Mouse (Mus musculus) monocyte, adult 59 days (primary cell): ENCODE results near the gene Rab25. TPM values are rescaled to one million over a fixed set of nuclear protein-coding genes. Genes with fewer than 3 reads are reported as not detected.

Source experiments
- total RNA-seq, 2 experiments: library from RNA; stranded (reverse); gene quantifications; one replicate each; pipeline ENCODE4 v1.2.4; 2023

Rab25 gene
- total RNA-seq, result not detected

DNA sequence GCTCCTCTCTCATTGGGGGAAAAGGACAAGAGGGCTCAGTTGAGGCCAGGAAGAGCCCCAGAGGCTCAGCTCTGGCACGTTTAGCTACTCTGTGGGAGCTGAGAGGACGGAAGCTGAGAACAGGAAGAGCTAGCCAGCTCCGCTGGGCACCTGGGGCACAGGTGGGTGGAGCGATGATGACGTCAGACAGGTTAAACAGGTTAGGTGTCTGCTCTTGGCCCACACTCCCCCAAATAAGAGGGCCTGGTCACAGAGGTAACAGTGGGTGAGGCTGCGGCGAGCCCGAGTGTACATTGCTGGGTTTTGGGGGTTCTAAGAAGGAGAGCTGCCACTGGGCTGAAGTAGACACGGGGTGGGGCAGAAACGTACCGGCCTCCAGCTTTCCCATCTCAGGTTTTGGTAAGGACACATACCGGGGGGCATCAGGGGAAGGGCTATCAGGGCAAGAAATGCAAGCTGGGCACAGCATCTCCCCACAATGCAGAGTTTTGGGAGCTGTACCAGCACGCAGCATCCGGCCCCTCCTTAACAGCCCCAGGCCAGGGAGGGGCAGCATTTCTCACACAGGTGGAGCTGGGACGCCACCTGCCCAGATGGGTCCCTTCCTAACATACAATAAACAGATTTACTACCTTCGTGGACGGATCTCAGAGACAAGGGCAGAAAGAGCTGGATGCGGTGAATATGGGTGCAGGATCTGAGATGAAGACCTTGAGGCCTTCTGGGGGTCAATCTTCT is at the start of gene Rab25:
Gene Rab25, minus strand, starts transcription at position 121 of the 738 bp plus-strand sequence.

DNA sequence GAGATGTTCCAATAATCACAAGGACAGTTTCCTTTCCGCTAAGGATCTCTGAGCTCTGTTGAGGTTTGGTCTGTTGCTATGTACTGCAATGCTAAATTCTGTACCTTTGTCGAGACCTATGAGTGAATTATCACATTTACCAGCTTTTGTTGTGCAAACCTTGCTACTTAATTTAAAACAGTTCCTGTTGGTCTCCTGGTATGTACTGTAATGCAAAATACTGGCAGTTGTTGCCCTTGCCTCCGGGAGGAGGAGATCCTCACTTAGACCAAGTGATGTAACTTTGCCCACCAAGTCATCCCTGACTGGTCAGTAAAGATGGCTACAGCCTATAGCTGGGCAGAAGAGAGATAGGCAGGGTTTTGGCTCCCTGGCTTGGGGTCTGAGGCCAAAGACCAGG is 27.4 kb upstream of the Rab25 start, which contains the start of gene Ssr2:
Gene Ssr2, plus strand, starts transcription at position 337 of the 400 bp plus-strand sequence.

DNA sequence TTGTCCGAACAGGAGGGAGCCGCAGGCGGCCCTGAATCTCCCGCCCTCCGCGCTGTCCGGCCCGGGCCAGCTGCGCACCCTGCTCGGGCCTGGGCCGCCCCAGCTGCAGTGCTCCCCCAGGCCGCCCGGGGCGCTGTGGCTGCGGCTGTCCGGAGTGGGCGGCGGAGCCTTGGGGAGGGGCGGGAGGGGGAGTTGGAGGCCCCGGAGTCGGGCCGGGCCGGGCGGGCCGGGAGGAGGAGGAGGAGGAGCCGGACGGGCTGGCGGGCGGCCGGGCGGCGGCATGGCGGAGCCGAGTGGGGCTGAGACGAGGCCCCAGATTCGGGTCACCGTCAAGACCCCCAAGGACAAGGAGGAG is 5.4 kb upstream of the Rab25 start, which contains the start of gene Ubqln4:
Gene Ubqln4, plus strand, starts transcription at position 234 of the 355 bp plus-strand sequence.

DNA sequence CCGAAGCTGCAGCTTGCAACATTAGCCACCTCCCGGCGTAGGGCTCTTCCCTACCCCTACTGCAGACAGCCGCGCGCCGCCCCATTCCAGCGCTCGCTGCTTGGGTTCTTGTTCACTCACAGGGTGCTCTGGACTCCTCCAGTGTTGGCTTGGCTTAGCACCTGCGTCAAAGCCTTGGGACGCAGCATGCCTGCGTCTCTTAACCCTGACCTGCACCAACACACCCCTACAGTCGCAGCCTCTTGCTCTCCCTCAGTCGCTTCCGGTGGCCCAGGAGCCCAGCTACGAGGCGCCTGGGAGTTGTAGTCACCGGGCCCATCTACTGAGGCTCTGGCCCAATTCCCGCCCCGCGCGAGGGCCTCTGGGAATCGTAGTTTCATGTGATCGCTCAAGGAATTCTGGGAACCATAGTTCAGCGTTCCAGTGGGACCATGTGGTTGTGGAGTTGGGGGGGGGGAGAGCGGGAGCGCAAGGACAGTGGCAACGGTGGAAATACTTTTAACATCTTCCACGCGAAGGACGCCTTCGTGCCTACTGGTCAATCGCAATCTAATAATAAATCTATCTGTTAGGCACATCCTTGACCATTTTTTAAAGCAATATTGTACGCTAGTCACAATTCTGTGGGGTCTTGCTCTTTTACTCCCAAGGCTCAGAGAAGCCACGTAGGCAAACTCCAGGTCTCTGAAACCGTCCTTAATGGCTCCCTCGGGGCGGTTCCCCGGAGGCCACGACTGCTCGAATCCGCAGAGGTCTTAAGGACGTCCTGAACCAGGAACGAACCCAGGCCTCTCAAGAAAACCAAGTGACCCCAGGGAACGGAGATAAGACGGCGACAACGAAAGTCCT is 4.8 kb upstream of the Rab25 start, which contains the start of gene Lamtor2:
Gene Lamtor2, minus strand, starts transcription at position 399 of the 849 bp plus-strand sequence.

DNA sequence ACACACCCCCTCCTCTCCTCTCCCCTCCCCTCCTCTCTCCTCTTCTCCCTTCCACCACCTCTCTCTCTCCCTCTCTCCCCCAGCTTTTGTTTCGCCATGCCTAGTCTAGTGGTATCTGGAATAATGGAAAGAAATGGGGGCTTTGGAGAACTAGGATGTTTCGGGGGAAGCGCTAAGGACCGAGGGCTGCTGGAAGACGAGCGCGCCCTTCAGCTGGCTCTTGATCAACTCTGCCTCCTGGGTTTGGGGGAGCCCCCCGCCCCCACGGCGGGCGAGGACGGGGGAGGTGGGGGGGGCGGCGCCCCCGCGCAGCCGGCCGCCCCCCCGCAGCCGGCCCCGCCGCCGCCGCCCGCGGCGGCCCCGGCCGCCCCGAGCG is 15.8 kb downstream of the Rab25 start, which contains the start of gene Mex3a:
Gene Mex3a, plus strand, starts transcription at position 97 of the 376 bp plus-strand sequence.

DNA sequence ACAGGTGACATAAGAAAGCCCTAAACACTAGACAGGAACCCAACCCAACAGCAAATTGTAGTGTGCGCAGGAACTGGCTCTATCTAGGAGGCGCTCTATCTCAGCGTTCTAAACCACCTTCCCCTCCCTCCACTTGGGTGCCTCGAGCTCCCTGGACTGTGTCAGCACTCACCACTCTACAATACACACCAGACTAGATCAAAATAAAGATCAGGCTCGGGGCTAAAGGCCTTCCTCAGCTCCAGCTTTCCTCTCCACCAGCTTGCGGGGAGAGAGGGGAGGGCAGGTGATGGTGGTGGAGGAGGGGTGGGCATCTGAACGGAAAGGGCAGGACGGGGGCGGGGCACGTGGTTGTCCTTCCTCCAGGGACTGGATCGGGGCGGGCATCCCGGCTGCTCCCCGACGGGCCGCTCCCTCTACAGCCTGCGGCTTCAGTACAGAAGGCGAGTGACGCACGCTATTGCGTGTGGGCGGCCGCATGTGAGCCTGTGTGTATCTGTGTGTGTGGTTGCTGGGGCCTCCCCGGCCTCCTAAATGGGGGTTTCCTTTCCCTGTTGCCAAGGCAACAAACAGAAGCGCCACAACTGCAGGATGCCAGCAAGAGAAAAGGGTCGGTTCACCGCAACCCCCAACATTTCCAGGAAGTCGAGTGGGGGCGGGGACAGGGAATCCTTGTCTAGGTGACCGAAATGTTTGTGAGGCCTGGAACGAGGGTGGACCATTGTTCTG is 38.2 kb downstream of the Rab25 start, which contains the start of gene Lmna:
Gene Lmna, minus strand, starts transcription at position 265 of the 729 bp plus-strand sequence.

Other genes with a start within 250 kb of the Rab25 start
- gene Glmp, start 223.3 kb downstream of the Rab25 start, total RNA-seq, result 100 to 1,000 TPM; 149 to 189 TPM
- 1 to 10 TPM; 1.6 to 1.8 TPM for gene Tmem79, start 212.2 kb downstream of the Rab25 start, total RNA-seq
- 10 to 100 TPM; 50.9 to 65.4 TPM for gene Smg5, start 212.0 kb downstream of the Rab25 start, total RNA-seq
- gene Paqr6, start 183.7 kb downstream of the Rab25 start, total RNA-seq, result 1 to 10 TPM in 1 of 2 experiments, under 1 TPM in 1; 0.52 to 1.2 TPM
- not detected for gene Bglap3, start 175.6 kb downstream of the Rab25 start, total RNA-seq
- not detected for gene Bglap2, start 169.6 kb downstream of the Rab25 start, total RNA-seq
- not detected for gene Bglap, start 163.8 kb downstream of the Rab25 start, total RNA-seq
- gene Pmf1, start 138.0 kb downstream of the Rab25 start, total RNA-seq, result 10 to 100 TPM; 16.0 to 24.7 TPM
- gene Slc25a44, start 123.2 kb downstream of the Rab25 start, total RNA-seq, result 10 to 100 TPM; 19.8 to 20.4 TPM
- gene Sema4a, start 87.1 kb downstream of the Rab25 start, total RNA-seq, result 100 to 1,000 TPM; 178 to 194 TPM
- 10 to 100 TPM; 34.2 to 38.3 TPM for gene Lmna, start 38.3 kb downstream of the Rab25 start, total RNA-seq
- gene Mex3a, start 15.9 kb downstream of the Rab25 start, total RNA-seq, result under 1 TPM; 0.15 to 0.29 TPM
- 10 to 100 TPM; 87.8 to 98.3 TPM for gene Lamtor2, start 4.8 kb upstream of the Rab25 start, total RNA-seq
- gene Ubqln4, start 5.5 kb upstream of the Rab25 start, total RNA-seq, result 10 to 100 TPM; 28.1 to 31.2 TPM
- gene Ssr2, start 27.6 kb upstream of the Rab25 start, total RNA-seq, result 100 to 1,000 TPM in 1 of 2 experiments, 10 to 100 TPM in 1; 97.9 to 109 TPM
- gene Arhgef2, start 57.7 kb upstream of the Rab25 start, total RNA-seq, result 100 to 1,000 TPM; 325 to 357 TPM
- under 1 TPM in 1 of 2 experiments, not detected in 1; 0.52 TPM for gene Rxfp4, start 104.8 kb upstream of the Rab25 start, total RNA-seq
- gene Khdc4, start 137.5 kb upstream of the Rab25 start, total RNA-seq, result 10 to 100 TPM; 76.0 to 77.3 TPM
- 10 to 100 TPM; 51.6 to 56.0 TPM for gene Rit1, start 168.5 kb upstream of the Rab25 start, total RNA-seq
- 1 to 10 TPM; 2.7 to 2.9 TPM for gene Syt11, start 226.9 kb upstream of the Rab25 start, total RNA-seq